Mouse (Mus musculus): ENCODE results near the gene Ssr1. TPM values are rescaled to one million over a fixed set of nuclear protein-coding genes. Genes with fewer than 3 reads are reported as not detected.

Ssr1 gene
- total and polyA plus RNA-seq, 3 experiments, result 10.0 to 44.9 (median 41.7) TPM

DNA sequence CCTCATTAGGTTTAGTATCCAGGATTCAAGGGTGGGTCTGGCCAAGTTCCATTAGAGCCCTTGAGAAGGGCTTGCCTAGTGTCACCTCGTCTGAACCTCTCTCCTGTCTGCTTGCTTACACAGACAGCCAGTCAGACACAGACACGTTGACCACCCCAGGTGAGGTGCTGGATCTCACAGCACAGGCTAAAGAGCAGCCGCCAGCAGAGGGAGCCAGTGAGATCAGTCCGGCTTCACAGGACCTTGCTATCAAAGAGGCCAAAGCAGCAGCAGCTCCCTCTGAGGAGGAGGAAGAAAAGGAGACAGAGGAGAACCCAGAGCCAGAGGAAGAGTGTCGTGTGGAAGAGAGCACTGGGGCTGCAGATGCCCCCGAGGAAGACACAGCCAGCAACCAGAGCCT, 47.3 kb downstream of the Ssr1 start:
- Histone ChIP-seq H3K4me1 (ENCODE audit: control insufficient read depth, insufficient read depth, low read length) (peaks cover under 1% of the 10 kb centered on the region; the same call in 1 of the 2 replicates), H3K27me3 (ENCODE audit: control insufficient read depth, insufficient read depth, low read length) (no peaks in the 10 kb centered on the region), H3K79me2 (replicated peaks; ENCODE audit: control insufficient read depth, insufficient read depth, low read length) (no peaks in the 10 kb centered on the region), H3K9ac (ENCODE audit: low read depth, low read length) (no peak overlapping the region), H3K4me3 (no peak overlapping the region), H3K36me3 (ENCODE audit: control insufficient read depth, insufficient read depth, low read length) (peaks cover 7% of the 10 kb centered on the region), H3K27ac (no peak overlapping the region)
- WGBS, result 27% methylated on average over 6 of the region's 6 CpGs
- no peak for TF ChIP-seq POLR2A (IDR thresholded peaks at IDR 0.05; ENCODE audit: insufficient read depth, low read depth, low read length)
- TF ChIP-seq CTCF (IDR thresholded peaks at IDR 0.05), result peak; percentile 92
- peak; percentile 78 to 88 for DNase-seq
- intact Hi-C loops (cut with DNase I), result loop anchor here (5.0 kb wide), 1 partner anchor 324 kb away; no protein-coding TSS in a partner anchor

DNA sequence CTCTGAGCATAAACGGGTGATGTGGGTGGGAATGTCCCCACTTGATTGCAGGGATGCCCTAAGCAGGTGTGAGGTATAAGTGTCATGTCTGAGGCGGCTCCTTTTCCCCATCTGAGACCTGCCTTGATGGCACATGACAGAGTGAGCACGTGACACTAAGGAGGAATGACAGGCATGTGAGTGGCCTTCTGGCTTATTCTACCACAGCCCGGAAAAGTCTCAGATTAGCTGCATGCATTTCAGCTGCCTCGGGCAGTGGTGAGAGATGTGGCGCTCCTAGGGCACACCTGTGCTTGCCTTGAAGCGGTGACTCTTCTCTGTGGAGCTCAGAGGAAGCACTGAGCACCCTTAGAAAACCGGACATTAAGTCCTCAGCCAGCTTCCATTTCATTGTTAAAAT, 48.6 kb downstream of the Ssr1 start:
- Histone ChIP-seq H3K79me2 (replicated peaks; ENCODE audit: control insufficient read depth, insufficient read depth, low read length) (no peaks in the 10 kb centered on the region), H3K4me3 (no peak overlapping the region), H3K36me3 (ENCODE audit: control insufficient read depth, insufficient read depth, low read length) (peaks cover 11% of the 10 kb centered on the region), H3K27me3 (ENCODE audit: control insufficient read depth, insufficient read depth, low read length) (no peaks in the 10 kb centered on the region), H3K9ac (ENCODE audit: low read depth, low read length) (no peak overlapping the region), H3K27ac (peak overlapping the region; percentile 27; the same call in 1 of the 2 replicates), H3K4me1 (ENCODE audit: control insufficient read depth, insufficient read depth, low read length) (peaks cover 6% of the 10 kb centered on the region)
- no peak for DNase-seq
- intact Hi-C loops (cut with DNase I), result loop anchor here (2.0 to 5.0 kb wide), 2 partner anchors 115 to 323 kb away; no protein-coding TSS in a partner anchor
- WGBS, result 69% methylated on average over 8 of the region's 8 CpGs
- TF ChIP-seq CTCF (IDR thresholded peaks at IDR 0.05) (no peak), EP300 (IDR thresholded peaks at IDR 0.05; ENCODE audit: insufficient read depth, low read depth, low read length) (no peak), POLR2A (IDR thresholded peaks at IDR 0.05; ENCODE audit: insufficient read depth, low read depth, low read length) (no peak)

DNA sequence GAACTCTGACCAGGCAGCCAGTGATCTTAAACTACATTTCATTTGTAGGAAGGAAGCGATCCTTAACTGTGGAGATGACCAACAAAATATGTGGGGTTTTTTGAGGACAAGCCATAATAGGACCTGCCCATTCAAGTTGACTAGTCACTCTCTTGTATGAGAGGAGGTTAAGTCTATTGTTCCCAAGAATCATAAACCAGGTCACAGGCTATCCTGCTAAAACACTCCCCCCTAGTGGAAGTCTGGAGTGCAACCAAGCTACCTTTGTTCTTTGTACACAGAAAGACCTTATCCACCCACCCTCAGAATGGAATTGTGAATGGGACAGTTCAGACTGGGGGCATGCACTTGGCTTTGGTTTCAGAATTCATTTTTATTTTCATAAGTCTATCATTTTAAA, 49.7 kb downstream of the Ssr1 start:
- Histone ChIP-seq H3K36me3 (ENCODE audit: control insufficient read depth, insufficient read depth, low read length) (peaks cover 11% of the 10 kb centered on the region), H3K9ac (ENCODE audit: low read depth, low read length) (no peak overlapping the region), H3K27me3 (ENCODE audit: control insufficient read depth, insufficient read depth, low read length) (no peaks in the 10 kb centered on the region), H3K4me3 (no peak overlapping the region), H3K27ac (peak overlapping the region; percentile 16; the same call in 1 of the 2 replicates), H3K79me2 (replicated peaks; ENCODE audit: control insufficient read depth, insufficient read depth, low read length) (no peaks in the 10 kb centered on the region), H3K4me1 (ENCODE audit: control insufficient read depth, insufficient read depth, low read length) (peaks cover 9% of the 10 kb centered on the region)
- intact Hi-C loops (cut with DNase I), result loop anchor here (1.0 to 5.0 kb wide), 5 partner anchors 114 to 511 kb away; no protein-coding TSS in a partner anchor
- DNase-seq, result no peak
- 55% methylated on average over 1 of the region's 1 CpGs for WGBS
- TF ChIP-seq POLR2A (IDR thresholded peaks at IDR 0.05; ENCODE audit: insufficient read depth, low read depth, low read length) (no peak), EP300 (IDR thresholded peaks at IDR 0.05; ENCODE audit: insufficient read depth, low read depth, low read length) (0 out of 2 replicates have a peak, but pooled peaks have one; percentile 14), CTCF (IDR thresholded peaks at IDR 0.05) (peak; percentile 92)

DNA sequence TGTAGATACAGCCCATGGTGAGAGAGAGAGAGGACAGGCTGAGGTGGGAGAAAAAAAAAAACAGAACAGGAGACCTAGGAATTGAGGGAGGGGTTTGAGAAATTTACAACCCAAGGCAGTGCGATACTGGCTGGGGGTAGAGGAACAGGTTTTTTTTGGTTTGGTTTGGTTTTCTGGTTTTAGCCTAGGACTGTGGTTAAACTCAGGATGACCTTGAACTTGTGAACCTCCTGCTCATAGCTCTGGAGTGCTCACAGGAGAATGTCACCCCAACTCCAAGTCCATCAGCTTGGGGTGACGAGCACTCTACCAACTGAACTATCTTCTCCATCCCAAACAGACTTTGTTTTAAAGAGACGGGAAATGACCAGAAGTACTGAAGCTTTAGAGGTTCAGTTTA, 50.6 kb downstream of the Ssr1 start:
- Histone ChIP-seq H3K27me3 (ENCODE audit: control insufficient read depth, insufficient read depth, low read length) (no peaks in the 10 kb centered on the region), H3K4me3 (no peak overlapping the region), H3K79me2 (replicated peaks; ENCODE audit: control insufficient read depth, insufficient read depth, low read length) (no peaks in the 10 kb centered on the region), H3K4me1 (ENCODE audit: control insufficient read depth, insufficient read depth, low read length) (peaks cover 9% of the 10 kb centered on the region), H3K9ac (ENCODE audit: low read depth, low read length) (no peak overlapping the region), H3K36me3 (ENCODE audit: control insufficient read depth, insufficient read depth, low read length) (peaks cover 11% of the 10 kb centered on the region), H3K27ac (no peak overlapping the region; the same call in 1 of the 2 replicates)
- intact Hi-C loops (cut with DNase I), result loop anchor here (5.0 kb wide), 3 partner anchors 401 to 491 kb away; no protein-coding TSS in a partner anchor
- no peak for TF ChIP-seq CTCF (IDR thresholded peaks at IDR 0.05)
- TF ChIP-seq EP300 (IDR thresholded peaks at IDR 0.05; ENCODE audit: insufficient read depth, low read depth, low read length), result no peak
- no peak for TF ChIP-seq POLR2A (IDR thresholded peaks at IDR 0.05; ENCODE audit: insufficient read depth, low read depth, low read length)
- 89% methylated on average over 3 of the region's 3 CpGs for WGBS
- DNase-seq, result no peak

DNA sequence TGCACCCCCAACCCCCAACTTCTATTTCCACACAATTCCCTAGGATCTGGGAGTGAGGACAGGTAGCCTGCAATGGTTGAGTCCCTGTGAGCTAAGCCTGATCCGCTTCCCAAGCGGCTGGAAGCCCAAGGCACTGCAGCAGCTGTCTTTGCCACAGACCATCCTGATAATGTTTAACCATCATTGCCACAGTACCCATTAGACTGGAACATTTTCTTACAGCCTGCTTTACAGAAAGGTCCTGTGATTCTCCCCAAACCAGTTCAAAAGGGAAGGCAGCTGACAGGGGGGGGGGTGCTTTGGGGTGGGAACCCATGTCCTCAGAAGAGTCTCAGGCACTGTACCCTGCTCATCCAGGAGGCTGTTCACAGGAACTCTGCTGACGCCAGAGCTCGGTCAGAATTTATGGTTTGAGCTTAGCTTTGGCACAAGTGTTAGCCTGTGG, 51.1 kb downstream of the Ssr1 start:
- Histone ChIP-seq H3K4me3 (no peak overlapping the region), H3K27ac (no peak overlapping the region; the same call in 1 of the 2 replicates), H3K79me2 (replicated peaks; ENCODE audit: control insufficient read depth, insufficient read depth, low read length) (no peaks in the 10 kb centered on the region), H3K4me1 (ENCODE audit: control insufficient read depth, insufficient read depth, low read length) (peaks cover 9% of the 10 kb centered on the region), H3K36me3 (ENCODE audit: control insufficient read depth, insufficient read depth, low read length) (peaks cover 11% of the 10 kb centered on the region), H3K27me3 (ENCODE audit: control insufficient read depth, insufficient read depth, low read length) (no peaks in the 10 kb centered on the region), H3K9ac (ENCODE audit: low read depth, low read length) (no peak overlapping the region)
- intact Hi-C loops (cut with DNase I), result loop anchor here (5.0 kb wide), 3 partner anchors 401 to 491 kb away; no protein-coding TSS in a partner anchor
- no peak for TF ChIP-seq EP300 (IDR thresholded peaks at IDR 0.05; ENCODE audit: insufficient read depth, low read depth, low read length)
- no peak for TF ChIP-seq POLR2A (IDR thresholded peaks at IDR 0.05; ENCODE audit: insufficient read depth, low read depth, low read length)
- TF ChIP-seq CTCF (IDR thresholded peaks at IDR 0.05), result no peak
- no peak for DNase-seq
- 83% methylated on average over 4 of the region's 4 CpGs for WGBS

Data from heart, adult 2 months (tissue).